17 mouse cellular contexts compared by ENCODE assay signal in genomic region chr6:31080279-31080678, GRCm38 (mm10).
DNase-seq lines count a peak whose midpoint lies in the region; ATAC-seq and TF ChIP-seq lines count a peak whose summit lies in the region.
"Had no signal": no experiment of that assay in that cellular context is flagged by ENCODE, and none has a peak within 500 bp of the region (broad histone marks: within the 10 kb centered on the region; RNA-seq: fewer than 3 reads in every experiment).

No protein-coding gene starts in this region.

- no peak overlapping the region for H3K4me2 ChIP-seq in lung, embryonic 15.5 days
- H3K4me2 ChIP-seq: hindbrain, embryonic 15.5 days; limb, embryonic 13.5 days; liver, embryonic 13.5 days had no signal

- H3K27me3 ChIP-seq in lung, embryonic 15.5 days: no peaks in the 10 kb centered on the region
- H3K27me3 ChIP-seq: hindbrain, embryonic 15.5 days; liver, embryonic 13.5 days had no signal

- TF ChIP-seq CTCF in gastrocnemius, adult 2 months (IDR thresholded peaks at IDR 0.05): no peak
- no peak for TF ChIP-seq CTCF in lung, adult 2 months (IDR thresholded peaks at IDR 0.05; ENCODE audit: insufficient read depth, low read length)
- no peak for TF ChIP-seq CTCF in bone marrow macrophage, adult 2 months (IDR thresholded peaks at IDR 0.05; ENCODE audit: low read depth, low read length)

- H3K27ac ChIP-seq in gastrocnemius, adult 2 months: peak overlapping the region; percentile 86
- H3K27ac ChIP-seq in lung, embryonic 15.5 days: peak overlapping the region; percentile 81; the same call in 1 of the 2 replicates
- peak overlapping the region; percentile 83 for H3K27ac ChIP-seq in bone marrow macrophage, adult 2 months (ENCODE audit: insufficient read depth, low read depth, low read length)
- H3K27ac ChIP-seq: hindbrain, embryonic 15.5 days; kidney, postnatal 0 days; limb, embryonic 13.5 days; liver, embryonic 13.5 days had no signal

- no peak for TF ChIP-seq POLR2A in lung, adult 2 months (IDR thresholded peaks at IDR 0.05; ENCODE audit: borderline replicate concordance, extremely low read depth, low read depth, low read length)
- no peak for TF ChIP-seq POLR2A in bone marrow macrophage, adult 2 months (IDR thresholded peaks at IDR 0.05; ENCODE audit: borderline replicate concordance, low read depth, low read length)

- intact Hi-C loops in gastrocnemius, adult 2 months (cut with DNase I): no loop called here

- H3K4me3 ChIP-seq in gastrocnemius, adult 2 months: no peak overlapping the region
- no peak overlapping the region for H3K4me3 ChIP-seq in lung, embryonic 15.5 days
- H3K4me3 ChIP-seq in lung, adult 2 months (replicated peaks; ENCODE audit: extremely low read depth, low read depth, low read length): no peak overlapping the region
- no peak overlapping the region for H3K4me3 ChIP-seq in bone marrow macrophage, adult 2 months (ENCODE audit: insufficient read depth, low read length)
- H3K4me3 ChIP-seq: hindbrain, embryonic 15.5 days; limb, embryonic 13.5 days; liver, embryonic 13.5 days had no signal

- H3K9me3 ChIP-seq in lung, embryonic 15.5 days: no peaks in the 10 kb centered on the region
- H3K9me3 ChIP-seq: hindbrain, embryonic 15.5 days; limb, embryonic 13.5 days; liver, embryonic 13.5 days had no signal

- DNase-seq in gastrocnemius, adult 2 months: no peak
- no peak for DNase-seq in gastrocnemius, postnatal 10 days
- no peak for DNase-seq in lung, adult 2 months
- DNase-seq in 3T3-L1 (ENCODE audit: low read depth, low spot score): peak; percentile 67
- DNase-seq in right cerebral cortex, postnatal 4 days: no peak
- DNase-seq in left cerebral cortex, adult 11 months (ENCODE audit: low spot score): no peak
- DNase-seq: adrenal gland, postnatal 10 days; gastrocnemius, postnatal 25 days; heart, postnatal 4 days; liver, embryonic 13.5 days; thymus, postnatal 25 days had no signal

- H3K36me3 ChIP-seq in lung, embryonic 15.5 days: no peaks in the 10 kb centered on the region
- H3K36me3 ChIP-seq: hindbrain, embryonic 15.5 days; limb, embryonic 13.5 days had no signal

- ATAC-seq in lung, embryonic 15.5 days (ENCODE audit: borderline replicate concordance, extremely low read depth, low FRiP score, low TSS enrichment): no peak
- ATAC-seq: forebrain, embryonic 14.5 days had no signal

- H3K4me1 ChIP-seq in lung, embryonic 15.5 days: peaks cover 56% of the 10 kb centered on the region
- peaks cover 64% of the 10 kb centered on the region for H3K4me1 ChIP-seq in lung, adult 2 months (ENCODE audit: control insufficient read depth, insufficient read depth, low read length)
- H3K4me1 ChIP-seq in bone marrow macrophage, adult 2 months (ENCODE audit: control insufficient read depth, insufficient read depth, low read length): peaks cover 79% of the 10 kb centered on the region

- no peak overlapping the region for H3K9ac ChIP-seq in lung, embryonic 15.5 days
- H3K9ac ChIP-seq: hindbrain, embryonic 15.5 days; limb, embryonic 13.5 days; liver, embryonic 13.5 days had no signal

- WGBS in lung, embryonic 15.5 days: 61% methylated on average over 4 of the region's 4 CpGs
- 53% methylated on average over 4 of the region's 4 CpGs for WGBS in lung, adult 2 months
